Mouse (Mus musculus): ENCODE results near the gene Dnal4. TPM values are rescaled to one million over a fixed set of nuclear protein-coding genes. Genes with fewer than 3 reads are reported as not detected.

The Dnal4 gene
- polyA plus RNA-seq, 1 experiment from 2014 or later, result 89.5 TPM

DNA sequence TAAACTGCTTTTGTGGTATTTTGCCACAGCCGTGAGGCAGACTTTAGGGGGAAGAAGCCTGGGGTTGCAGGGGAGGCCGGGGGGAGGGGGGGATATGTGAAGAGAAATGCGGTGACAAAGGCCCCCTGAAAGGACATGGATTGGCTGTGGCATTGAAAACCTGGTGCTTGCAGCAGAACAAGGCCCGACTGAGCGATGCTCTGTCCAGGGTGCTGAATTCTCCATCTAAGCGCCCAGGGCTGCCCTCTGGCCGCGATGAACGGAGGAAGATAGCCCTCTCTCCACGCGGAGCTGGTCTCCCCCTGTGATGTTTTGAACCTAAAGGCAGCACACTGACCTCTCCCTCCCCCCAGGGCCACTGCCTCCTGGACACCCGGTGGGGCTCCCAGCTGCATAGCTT is 13.9 kb upstream of the Dnal4 start:
- Histone ChIP-seq H3K36me3 (ENCODE audit: control insufficient read depth, insufficient read depth) (no peaks in the 10 kb centered on the region), H3K27ac (ENCODE audit: low read length) (no peak overlapping the region), H3K27me3 (replicated peaks; ENCODE audit: control insufficient read depth, insufficient read depth, low read length) (peaks cover 4% of the 10 kb centered on the region; the same call in 1 of the 2 replicates), H3K4me3 (replicated peaks; ENCODE audit: low read length) (no peak overlapping the region), H3K9ac (replicated peaks; ENCODE audit: low read depth, low read length) (no peak overlapping the region), H3K9me3 (ENCODE audit: control insufficient read depth, low read length) (no peaks in the 10 kb centered on the region), H3K4me2 (ENCODE audit: low read length) (no peak overlapping the region), H3K4me1 (replicated peaks; ENCODE audit: control insufficient read depth, insufficient read depth, low read length) (no peaks in the 10 kb centered on the region; the same call in 1 of the 2 replicates)
- 3% methylated on average over 12 of the region's 12 CpGs for WGBS
- no peak for ATAC-seq

DNA sequence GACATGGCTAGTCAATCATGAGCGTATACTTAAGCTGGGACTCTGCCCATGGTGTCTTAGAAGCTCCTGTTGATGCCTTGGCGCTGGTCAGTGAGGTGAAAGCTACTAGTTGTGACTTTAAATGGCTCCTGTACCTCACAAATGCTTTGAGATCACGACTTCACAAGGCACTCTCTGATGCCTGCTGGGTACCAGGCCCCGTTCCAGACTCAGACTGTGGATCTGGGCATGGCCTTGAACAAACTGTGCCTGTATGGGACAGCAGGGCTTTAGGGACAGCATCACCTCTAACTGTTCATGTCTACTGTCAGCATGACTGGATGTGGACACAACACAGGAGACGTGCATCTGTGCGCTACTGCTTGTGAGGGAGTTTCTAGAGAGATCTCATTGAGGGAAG is 13.3 kb upstream of the Dnal4 start:
- H3K9me3 ChIP-seq (ENCODE audit: control insufficient read depth, low read length), result no peaks in the 10 kb centered on the region
- no peak overlapping the region for H3K4me2 ChIP-seq (ENCODE audit: low read length)
- 90% methylated on average over 6 of the region's 6 CpGs for WGBS
- H3K27ac ChIP-seq (ENCODE audit: low read length), result no peak overlapping the region
- H3K4me1 ChIP-seq (replicated peaks; ENCODE audit: control insufficient read depth, insufficient read depth, low read length), result no peaks in the 10 kb centered on the region; the same call in 1 of the 2 replicates
- no peak for ATAC-seq
- no peak overlapping the region for H3K9ac ChIP-seq (replicated peaks; ENCODE audit: low read depth, low read length)
- H3K4me3 ChIP-seq (replicated peaks; ENCODE audit: low read length), result no peak overlapping the region
- peaks cover 4% of the 10 kb centered on the region; the same call in 1 of the 2 replicates for H3K27me3 ChIP-seq (replicated peaks; ENCODE audit: control insufficient read depth, insufficient read depth, low read length)
- no peaks in the 10 kb centered on the region for H3K36me3 ChIP-seq (ENCODE audit: control insufficient read depth, insufficient read depth)

DNA sequence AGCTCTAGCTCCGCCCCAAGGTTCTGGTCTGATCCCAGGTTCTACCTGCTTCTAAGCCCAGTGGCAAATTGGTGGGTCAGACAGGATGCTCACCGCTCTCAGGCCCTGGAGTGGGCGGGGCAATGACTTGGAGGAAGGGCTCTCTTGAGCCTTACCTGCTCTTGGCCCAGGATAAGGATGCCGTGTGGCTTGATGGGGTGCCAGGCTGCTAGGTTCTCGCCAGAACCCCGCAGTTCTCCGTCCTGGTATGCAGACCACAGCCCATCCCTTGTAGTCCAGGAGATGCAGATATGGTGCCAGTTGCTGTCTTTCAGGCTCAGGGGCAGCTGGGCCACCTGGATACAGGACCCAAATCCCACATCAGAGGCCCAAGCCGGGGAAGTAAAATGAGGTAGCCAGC is 12.5 kb upstream of the Dnal4 start:
- Histone ChIP-seq H3K9me3 (ENCODE audit: control insufficient read depth, low read length) (no peaks in the 10 kb centered on the region), H3K4me2 (ENCODE audit: low read length) (no peak overlapping the region)

DNA sequence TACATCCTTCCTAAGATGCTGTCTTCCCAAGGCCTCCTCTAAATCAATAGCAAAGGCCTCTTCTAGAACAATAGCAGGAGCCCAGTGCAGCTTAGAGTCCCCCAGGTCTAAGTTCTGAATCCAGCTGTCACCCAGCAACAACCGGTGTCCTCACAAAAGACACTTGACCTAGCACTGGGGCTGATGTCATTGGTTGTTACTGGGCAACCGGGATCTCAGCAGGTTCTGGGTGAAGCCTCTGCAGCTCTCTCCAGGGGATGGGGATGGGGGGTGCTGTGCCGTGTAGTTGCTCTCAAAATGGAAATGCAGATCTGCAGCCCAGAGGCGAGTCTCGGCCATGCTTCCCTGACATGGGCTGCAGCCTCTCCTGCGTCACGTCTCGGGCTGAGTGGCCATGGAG is 10.2 kb upstream of the Dnal4 start:
- Histone ChIP-seq H3K27ac (ENCODE audit: low read length) (no peak overlapping the region), H3K4me1 (replicated peaks; ENCODE audit: control insufficient read depth, insufficient read depth, low read length) (no peaks in the 10 kb centered on the region; the same call in 1 of the 2 replicates), H3K9ac (replicated peaks; ENCODE audit: low read depth, low read length) (no peak overlapping the region), H3K4me3 (replicated peaks; ENCODE audit: low read length) (no peak overlapping the region), H3K27me3 (replicated peaks; ENCODE audit: control insufficient read depth, insufficient read depth, low read length) (peaks cover 4% of the 10 kb centered on the region; the same call in 1 of the 2 replicates), H3K4me2 (ENCODE audit: low read length) (no peak overlapping the region), H3K36me3 (ENCODE audit: control insufficient read depth, insufficient read depth) (no peaks in the 10 kb centered on the region), H3K9me3 (ENCODE audit: control insufficient read depth, low read length) (no peaks in the 10 kb centered on the region)
- 46% methylated on average over 8 of the region's 8 CpGs for WGBS
- no peak for ATAC-seq

More for the DNA sequence above, 12.5 kb upstream of the Dnal4 start:
- Histone ChIP-seq H3K4me1 (replicated peaks; ENCODE audit: control insufficient read depth, insufficient read depth, low read length) (no peaks in the 10 kb centered on the region; the same call in 1 of the 2 replicates), H3K36me3 (ENCODE audit: control insufficient read depth, insufficient read depth) (no peaks in the 10 kb centered on the region), H3K4me3 (replicated peaks; ENCODE audit: low read length) (no peak overlapping the region), H3K27me3 (replicated peaks; ENCODE audit: control insufficient read depth, insufficient read depth, low read length) (peaks cover 4% of the 10 kb centered on the region; the same call in 1 of the 2 replicates), H3K9ac (replicated peaks; ENCODE audit: low read depth, low read length) (no peak overlapping the region), H3K27ac (ENCODE audit: low read length) (no peak overlapping the region)
- ATAC-seq, result no peak
- WGBS, result 59% methylated on average over 8 of the region's 8 CpGs

DNA sequence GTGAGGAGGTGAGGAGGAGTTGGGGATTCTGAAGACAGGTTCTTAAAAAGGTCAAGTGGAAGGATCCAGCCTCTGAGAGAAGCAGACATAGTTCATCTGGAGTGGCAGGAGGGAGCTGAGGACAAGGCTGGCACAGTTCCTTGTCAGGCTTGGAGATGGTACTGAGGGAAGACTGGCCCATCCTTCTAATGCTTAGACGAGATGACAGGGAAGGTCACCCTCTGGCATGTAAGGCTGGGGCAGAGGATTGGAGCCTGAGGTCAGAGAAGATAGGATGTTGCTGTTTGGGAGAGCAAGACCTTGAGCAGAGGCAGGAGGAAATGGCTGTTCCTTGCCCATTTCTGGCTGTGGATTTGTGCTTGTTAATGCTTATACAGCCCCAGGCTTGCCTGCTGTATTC is 7.4 kb upstream of the Dnal4 start:
- ATAC-seq, result no peak
- Histone ChIP-seq H3K4me2 (ENCODE audit: low read length) (no peak overlapping the region), H3K4me3 (replicated peaks; ENCODE audit: low read length) (no peak overlapping the region), H3K27me3 (replicated peaks; ENCODE audit: control insufficient read depth, insufficient read depth, low read length) (no peaks in the 10 kb centered on the region; the same call in 1 of the 2 replicates), H3K27ac (ENCODE audit: low read length) (no peak overlapping the region), H3K36me3 (ENCODE audit: control insufficient read depth, insufficient read depth) (no peaks in the 10 kb centered on the region), H3K4me1 (replicated peaks; ENCODE audit: control insufficient read depth, insufficient read depth, low read length) (no peaks in the 10 kb centered on the region), H3K9me3 (ENCODE audit: control insufficient read depth, low read length) (no peaks in the 10 kb centered on the region), H3K9ac (replicated peaks; ENCODE audit: low read depth, low read length) (no peak overlapping the region)
- 84% methylated on average over 1 of the region's 1 CpGs for WGBS

DNA sequence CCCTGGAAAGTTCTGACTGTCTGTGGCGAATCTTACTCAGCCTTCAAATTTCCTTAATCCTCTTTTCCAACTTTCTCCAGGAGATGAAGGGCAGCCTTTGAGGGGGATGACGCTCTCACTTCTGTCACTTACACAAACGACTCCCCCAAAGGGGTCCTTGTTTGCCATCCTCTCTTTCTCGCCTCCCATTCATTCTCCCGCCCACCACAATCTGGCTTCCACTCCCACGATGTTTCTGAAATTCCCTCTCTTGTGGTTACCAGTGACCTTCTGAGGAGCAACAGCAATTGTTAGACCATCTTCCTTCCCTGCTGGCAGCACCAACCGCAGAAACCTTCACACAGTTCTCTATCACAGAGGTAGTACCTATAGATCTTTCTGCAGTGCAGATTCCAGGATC is 2.0 kb downstream of the Dnal4 start:
- H3K4me3 ChIP-seq (replicated peaks; ENCODE audit: low read length), result no peak overlapping the region
- H3K36me3 ChIP-seq (ENCODE audit: control insufficient read depth, insufficient read depth), result no peaks in the 10 kb centered on the region
- no peak overlapping the region for H3K4me2 ChIP-seq (ENCODE audit: low read length)
- peaks cover 25% of the 10 kb centered on the region for H3K4me1 ChIP-seq (replicated peaks; ENCODE audit: control insufficient read depth, insufficient read depth, low read length)
- no peak overlapping the region for H3K9ac ChIP-seq (replicated peaks; ENCODE audit: low read depth, low read length)
- H3K27me3 ChIP-seq (replicated peaks; ENCODE audit: control insufficient read depth, insufficient read depth, low read length), result no peaks in the 10 kb centered on the region
- no peak overlapping the region for H3K27ac ChIP-seq (ENCODE audit: low read length)
- WGBS, result 66% methylated on average over 7 of the region's 7 CpGs
- no peaks in the 10 kb centered on the region for H3K9me3 ChIP-seq (ENCODE audit: control insufficient read depth, low read length)
- no peak for ATAC-seq

DNA sequence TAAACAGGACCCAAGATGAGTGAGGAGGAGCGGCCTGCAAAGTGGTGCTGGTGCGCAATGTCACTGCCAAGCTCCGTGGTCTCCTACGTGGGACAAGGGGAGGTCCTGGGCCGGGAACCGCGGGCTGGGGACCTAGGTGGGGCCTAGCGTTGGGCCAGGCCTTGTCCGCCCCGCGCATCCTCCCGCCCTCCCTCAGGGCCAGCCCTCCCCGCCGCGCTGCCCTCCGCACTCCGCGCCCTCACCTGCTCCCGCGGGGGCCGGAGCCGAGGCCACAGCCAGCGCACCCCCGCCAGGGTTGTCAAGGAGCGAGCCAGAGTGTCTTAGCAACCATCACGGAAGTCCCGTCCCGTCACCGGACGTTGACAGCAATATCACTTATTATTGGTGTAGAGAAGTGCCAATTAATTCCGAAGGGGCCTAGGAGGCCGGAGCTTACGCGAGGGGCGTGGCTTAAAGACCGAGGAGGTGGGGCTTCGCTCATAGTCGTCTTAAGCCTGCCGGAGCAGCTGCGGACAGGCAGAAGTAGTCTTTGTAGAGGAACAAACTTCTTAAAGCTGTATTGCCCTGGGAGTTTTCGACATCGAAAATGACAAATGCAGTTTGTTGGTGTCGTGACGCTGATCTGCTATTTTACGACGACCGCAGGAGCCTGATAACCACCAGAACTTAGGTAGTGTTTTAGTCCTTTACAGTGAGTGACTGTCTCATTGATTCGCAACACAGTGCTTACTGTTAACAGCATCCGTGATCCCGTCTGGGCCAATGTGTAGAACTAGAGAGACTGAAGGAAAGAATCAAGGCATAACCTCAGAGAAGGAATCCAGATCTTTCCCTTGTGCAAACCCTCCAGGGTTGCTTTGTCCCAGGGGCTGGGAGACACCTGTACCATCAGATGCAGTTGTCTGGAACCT is 3.3 kb downstream of the Dnal4 start:
- Histone ChIP-seq H3K4me3 (replicated peaks; ENCODE audit: low read length) (peak overlapping the region; percentile 93), H3K27me3 (replicated peaks; ENCODE audit: control insufficient read depth, insufficient read depth, low read length) (no peaks in the 10 kb centered on the region), H3K4me2 (ENCODE audit: low read length) (peak overlapping the region; percentile 72), H3K9ac (replicated peaks; ENCODE audit: low read depth, low read length) (peak overlapping the region; percentile 86), H3K27ac (ENCODE audit: low read length) (peak overlapping the region; percentile 50), H3K36me3 (ENCODE audit: control insufficient read depth, insufficient read depth) (no peaks in the 10 kb centered on the region), H3K4me1 (replicated peaks; ENCODE audit: control insufficient read depth, insufficient read depth, low read length) (peaks cover 37% of the 10 kb centered on the region), H3K9me3 (ENCODE audit: control insufficient read depth, low read length) (no peaks in the 10 kb centered on the region)
- WGBS, result under 1% methylated on average over 49 of the region's 50 CpGs
- peak; percentile 99 for ATAC-seq

DNA sequence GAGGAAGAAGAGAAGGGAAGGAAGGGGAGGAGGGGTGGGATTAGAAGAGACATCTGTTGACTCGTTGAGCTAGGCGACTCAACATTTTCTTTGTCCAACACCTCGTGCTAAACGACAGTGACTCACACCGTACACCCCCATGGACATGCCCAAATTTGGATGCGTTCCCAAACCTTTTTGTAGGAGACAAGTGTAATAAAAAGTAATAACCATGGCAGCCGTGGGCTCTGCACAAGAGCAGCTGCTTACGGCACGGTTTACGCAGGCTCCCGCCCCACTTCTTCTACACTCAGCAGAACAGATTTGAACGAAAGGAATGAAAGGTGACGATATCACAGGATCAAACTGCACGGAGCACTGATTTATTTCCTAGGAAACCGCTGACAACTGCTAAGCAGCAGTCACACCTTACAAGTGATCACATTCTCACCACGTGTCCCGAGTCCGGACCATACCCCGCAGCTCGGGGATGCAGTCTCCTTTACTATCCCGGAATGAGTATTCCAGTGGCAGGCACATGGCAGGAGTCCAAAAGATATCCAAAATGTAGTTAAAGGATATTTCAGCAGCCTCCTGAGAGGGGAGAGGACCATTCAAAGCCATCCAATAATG is 6.9 kb downstream of the Dnal4 start:
- peaks cover 61% of the 10 kb centered on the region for H3K4me1 ChIP-seq (replicated peaks; ENCODE audit: control insufficient read depth, insufficient read depth, low read length)
- peak overlapping the region; percentile 13 for H3K4me2 ChIP-seq (ENCODE audit: low read length)
- no peaks in the 10 kb centered on the region for H3K9me3 ChIP-seq (ENCODE audit: control insufficient read depth, low read length)
- H3K27me3 ChIP-seq (replicated peaks; ENCODE audit: control insufficient read depth, insufficient read depth, low read length), result no peaks in the 10 kb centered on the region
- no peak for ATAC-seq
- 47% methylated on average over 21 of the region's 21 CpGs for WGBS
- H3K9ac ChIP-seq (replicated peaks; ENCODE audit: low read depth, low read length), result no peak overlapping the region
- no peaks in the 10 kb centered on the region for H3K36me3 ChIP-seq (ENCODE audit: control insufficient read depth, insufficient read depth)
- no peak overlapping the region for H3K27ac ChIP-seq (ENCODE audit: low read length)
- no peak overlapping the region for H3K4me3 ChIP-seq (replicated peaks; ENCODE audit: low read length)

DNA sequence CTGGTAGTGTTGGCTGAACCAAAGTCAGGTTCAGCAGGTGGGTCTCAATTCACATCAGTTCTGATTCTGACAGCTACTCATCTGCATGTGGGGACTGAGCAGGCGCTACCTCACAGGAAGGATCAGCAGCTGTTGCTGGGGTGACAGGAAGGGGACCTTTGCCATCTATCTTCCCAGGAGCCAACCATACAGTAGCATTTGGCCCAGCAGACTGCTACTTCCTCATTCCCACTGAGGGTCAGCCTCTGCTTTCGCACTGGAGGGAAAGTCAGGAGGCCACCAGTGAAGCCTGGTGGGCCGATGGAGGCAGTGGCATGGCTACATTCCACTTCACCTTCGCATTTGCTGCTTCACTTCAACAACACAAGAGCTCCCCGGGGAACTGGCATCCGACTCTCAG is 9.3 kb downstream of the Dnal4 start:
- peaks cover 66% of the 10 kb centered on the region for H3K4me1 ChIP-seq (replicated peaks; ENCODE audit: control insufficient read depth, insufficient read depth, low read length)
- H3K36me3 ChIP-seq (ENCODE audit: control insufficient read depth, insufficient read depth), result 0 out of 2 replicates have a peak, but pooled peaks cover 2% of the 10 kb centered on the region
- no peak for ATAC-seq
- H3K27me3 ChIP-seq (replicated peaks; ENCODE audit: control insufficient read depth, insufficient read depth, low read length), result no peaks in the 10 kb centered on the region
- no peak overlapping the region for H3K9ac ChIP-seq (replicated peaks; ENCODE audit: low read depth, low read length)
- H3K4me2 ChIP-seq (ENCODE audit: low read length), result no peak overlapping the region
- 57% methylated on average over 6 of the region's 6 CpGs for WGBS
- no peak overlapping the region for H3K27ac ChIP-seq (ENCODE audit: low read length)
- no peaks in the 10 kb centered on the region for H3K9me3 ChIP-seq (ENCODE audit: control insufficient read depth, low read length)
- no peak overlapping the region for H3K4me3 ChIP-seq (replicated peaks; ENCODE audit: low read length)
